Mouse (Mus musculus): ENCODE measurements around the gene Olfr988.

DNA sequence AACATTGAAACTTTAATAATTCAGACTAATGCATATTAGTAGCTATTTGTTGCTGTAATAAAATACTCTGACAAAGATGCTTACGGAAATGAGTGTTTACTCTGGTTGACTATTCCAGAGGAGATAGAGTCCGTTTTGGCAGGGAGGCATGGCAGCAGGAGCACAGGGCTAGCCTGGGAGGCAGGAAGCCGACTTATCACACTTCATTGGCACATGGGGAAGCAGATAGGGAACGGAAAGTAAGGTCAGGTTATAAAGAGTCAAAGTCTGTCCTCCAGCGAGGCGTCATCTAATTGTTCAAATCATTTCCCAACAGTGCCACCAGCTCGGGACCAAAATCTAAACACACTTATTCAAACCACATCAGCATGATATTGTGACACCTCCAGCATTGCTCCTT is 23.1 kb downstream of the Olfr988 start:
- no peak for TF ChIP-seq CTCF (IDR thresholded peaks at IDR 0.05; ENCODE audit: low read depth)
- TF ChIP-seq EP300 (IDR thresholded peaks at IDR 0.05; ENCODE audit: low read depth): no peak
